Mouse (Mus musculus) midbrain, embryonic 11.5 days (tissue): ENCODE results near the gene Ecm2. TPM values are rescaled to one million over a fixed set of nuclear protein-coding genes. Genes with fewer than 3 reads are reported as not detected.
A peak's percentile ranks its signal among the peaks of the same experiment; 100 is the strongest.

Experiments used
- ATAC-seq: fragments of 200-750 bp; cut with Nextera tagmentation; 2 replicates; pipeline ENCODE4 v1.8.0; 2017; ENCODE audit warnings: moderate TSS enrichment, moderate library complexity; ENCODE audit not compliant: low FRiP score
- DNase-seq: peaks from one replicate; pipeline ENCODE4 v3.0.0; 2015; ENCODE audit warnings: low spot score; ENCODE audit errors: missing footprints
- H3K27ac ChIP-seq: fragments of 300-500 bp; sonication (generic); 2 replicates; pipeline ENCODE4 v1.5.1; 2014; ENCODE audit warnings: low read depth, low read length
- H3K27me3 ChIP-seq: fragments of 300-500 bp; sonication (generic); 2 replicates; pipeline ENCODE4 v1.6.1; 2014; ENCODE audit warnings: mild to moderate bottlenecking, low read length, moderate library complexity, mixed read lengths; ENCODE audit not compliant: control insufficient read depth, insufficient read depth
- H3K36me3 ChIP-seq: fragments of 300-500 bp; sonication (generic); 2 replicates; pipeline ENCODE4 v1.6.1; 2014; ENCODE audit warnings: mild to moderate bottlenecking, low read length, moderate library complexity, mixed read lengths; ENCODE audit not compliant: control insufficient read depth, insufficient read depth
- H3K4me1 ChIP-seq: fragments of 300-500 bp; sonication (generic); 2 replicates; pipeline ENCODE4 v1.6.1; 2014; ENCODE audit warnings: low read length; ENCODE audit not compliant: control insufficient read depth, insufficient read depth
- H3K4me2 ChIP-seq: fragments of 300-500 bp; sonication (generic); 2 replicates; pipeline ENCODE4 v1.6.1; 2014; ENCODE audit warnings: mild to moderate bottlenecking, moderate library complexity
- H3K4me3 ChIP-seq: fragments of 300-500 bp; sonication (generic); 2 replicates; pipeline ENCODE4 v1.5.1; 2014; ENCODE audit warnings: low read depth, low read length
- H3K9ac ChIP-seq: fragments of 300-500 bp; sonication (generic); 2 replicates; pipeline ENCODE4 v1.6.1; 2014; ENCODE audit warnings: low read length
- H3K9me3 ChIP-seq: fragments of 300-500 bp; sonication (generic); 2 replicates; pipeline ENCODE4 v1.6.1; 2016; ENCODE audit warnings: low read length; ENCODE audit not compliant: control insufficient read depth
- WGBS: fragments of 180-500 bp; shearing (Covaris S2); extraction: QIAGEN DNeasy Blood & Tissue Kit; methylation state at CpG from one replicate; pipeline ENCODE4 v1.1.7; 2014; 5-methylcytosine and 5-hydroxymethylcytosine counted together
- polyA plus RNA-seq: library from polyadenylated mRNA; unstranded; fragments of >200 nt; fragmentation: Nextera tagmentation; extraction: Ambion mirVana; gene quantifications from 2 replicates; pipeline ENCODE4 v1.2.1, GENCODE M21; 2014

Gene Ecm2
- polyA plus RNA-seq, 1 experiment from 2014 or later, result 1.2 TPM

DNA sequence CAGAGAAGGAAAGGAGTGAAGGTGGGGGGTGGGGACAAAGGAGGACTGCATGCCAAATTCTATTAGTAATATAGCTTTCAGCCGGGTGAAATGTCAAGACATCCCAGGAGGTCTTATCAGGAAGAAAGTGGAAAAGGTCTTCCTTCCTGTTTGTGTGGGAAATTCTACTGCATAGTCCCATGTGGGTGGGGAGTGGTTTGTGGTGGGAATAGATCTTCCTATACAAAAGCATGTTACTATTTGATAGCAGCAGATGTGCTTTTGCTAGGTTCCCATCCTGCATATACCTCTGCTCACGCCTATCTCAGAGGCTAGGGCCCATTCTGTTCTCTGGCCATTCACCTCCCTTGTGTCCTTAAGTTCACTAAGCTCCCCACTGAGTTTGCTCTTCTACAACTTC, 56.3 kb downstream of the Ecm2 start:
- ATAC-seq, result no peak

DNA sequence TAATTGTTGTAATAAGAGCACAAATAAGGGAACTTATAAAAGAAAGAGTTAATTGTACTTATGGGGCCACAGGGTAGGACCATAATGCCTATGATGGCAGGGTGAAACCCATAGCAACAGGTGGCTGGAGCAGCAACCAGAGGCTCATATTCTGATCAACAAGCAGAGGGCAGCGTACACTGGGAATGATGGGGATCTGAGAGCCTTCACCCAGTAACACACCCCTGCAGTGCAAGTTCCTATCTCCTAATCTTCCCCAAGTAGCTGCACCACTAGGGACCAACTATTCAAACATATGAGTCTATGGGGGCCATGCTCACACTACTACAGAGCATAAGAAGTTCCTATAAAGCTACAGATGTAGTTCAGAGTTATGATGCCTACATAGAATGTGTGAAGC, 59.7 kb downstream of the Ecm2 start:
- H3K4me1 ChIP-seq, result no peaks in the 10 kb centered on the region
- H3K9me3 ChIP-seq, result no peaks in the 10 kb centered on the region
- H3K27ac ChIP-seq, result no peak overlapping the region
- WGBS, result 80% methylated on average over 1 of the region's 1 CpGs
- H3K27me3 ChIP-seq, result no peaks in the 10 kb centered on the region
- ATAC-seq (no peak), DNase-seq (no peak)
- H3K36me3 ChIP-seq, result no peaks in the 10 kb centered on the region
- H3K9ac ChIP-seq, result no peak overlapping the region
- H3K4me2 ChIP-seq, result no peak overlapping the region
- no peak overlapping the region for H3K4me3 ChIP-seq

More for the DNA sequence above, 56.3 kb downstream of the Ecm2 start:
- Histone ChIP-seq H3K4me3 (no peak overlapping the region), H3K36me3 (no peaks in the 10 kb centered on the region), H3K9ac (no peak overlapping the region), H3K27me3 (no peaks in the 10 kb centered on the region), H3K9me3 (no peaks in the 10 kb centered on the region), H3K4me2 (no peak overlapping the region), H3K27ac (no peak overlapping the region), H3K4me1 (no peaks in the 10 kb centered on the region)
- no peak for DNase-seq
- 68% methylated on average over 2 of the region's 2 CpGs for WGBS

DNA sequence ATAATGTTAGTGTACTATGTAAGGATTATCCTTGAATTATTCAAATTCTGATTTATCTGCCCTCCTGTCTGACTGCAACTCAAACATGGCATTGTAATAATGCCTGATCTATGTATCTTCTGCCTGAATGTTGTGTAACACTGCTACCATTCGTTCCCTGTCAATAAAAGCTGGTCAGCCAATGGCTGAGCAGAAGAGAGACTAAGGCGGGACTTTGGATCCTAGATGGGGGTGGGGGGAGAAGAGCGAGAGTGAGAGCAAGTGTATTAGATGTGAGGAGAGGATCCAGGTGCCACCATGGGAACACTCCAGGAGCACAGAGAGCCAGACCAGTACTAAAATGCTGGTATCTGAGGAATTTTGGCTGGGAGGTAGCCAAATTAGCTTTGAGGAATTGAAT, 65.8 kb downstream of the Ecm2 start:
- H3K9me3 ChIP-seq, result no peaks in the 10 kb centered on the region
- ATAC-seq (no peak), DNase-seq (no peak)
- no peak overlapping the region for H3K27ac ChIP-seq
- no peak overlapping the region for H3K9ac ChIP-seq
- H3K27me3 ChIP-seq, result no peaks in the 10 kb centered on the region
- H3K4me2 ChIP-seq, result no peak overlapping the region
- no peak overlapping the region for H3K4me3 ChIP-seq
- no peaks in the 10 kb centered on the region for H3K36me3 ChIP-seq
- no peaks in the 10 kb centered on the region for H3K4me1 ChIP-seq
- 71% methylated on average over 3 of the region's 3 CpGs for WGBS

DNA sequence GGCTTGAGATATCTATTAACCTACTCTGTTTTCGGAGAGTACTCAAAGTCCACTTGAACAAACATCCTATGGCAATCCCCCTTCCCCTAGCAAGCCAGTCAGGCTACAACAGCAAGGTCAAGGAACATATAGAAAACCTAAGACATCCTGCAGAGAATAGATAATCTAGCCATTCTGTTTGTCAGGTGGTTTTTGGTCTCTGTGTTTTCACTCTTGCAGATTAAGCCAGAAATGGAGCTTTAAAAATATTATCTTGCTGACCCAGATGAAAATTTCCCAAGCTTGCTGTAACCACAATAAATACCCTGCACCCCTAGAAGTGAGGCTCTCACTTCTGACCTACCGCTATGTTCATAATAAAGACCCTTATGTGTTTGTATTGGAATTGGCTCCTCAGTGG, 66.8 kb downstream of the Ecm2 start:
- Histone ChIP-seq H3K36me3 (no peaks in the 10 kb centered on the region), H3K27ac (no peak overlapping the region), H3K9ac (no peak overlapping the region), H3K4me1 (no peaks in the 10 kb centered on the region), H3K27me3 (no peaks in the 10 kb centered on the region), H3K4me3 (no peak overlapping the region), H3K4me2 (no peak overlapping the region), H3K9me3 (no peaks in the 10 kb centered on the region)
- ATAC-seq (no peak), DNase-seq (no peak)
- WGBS, result 90% methylated on average over 2 of the region's 2 CpGs

DNA sequence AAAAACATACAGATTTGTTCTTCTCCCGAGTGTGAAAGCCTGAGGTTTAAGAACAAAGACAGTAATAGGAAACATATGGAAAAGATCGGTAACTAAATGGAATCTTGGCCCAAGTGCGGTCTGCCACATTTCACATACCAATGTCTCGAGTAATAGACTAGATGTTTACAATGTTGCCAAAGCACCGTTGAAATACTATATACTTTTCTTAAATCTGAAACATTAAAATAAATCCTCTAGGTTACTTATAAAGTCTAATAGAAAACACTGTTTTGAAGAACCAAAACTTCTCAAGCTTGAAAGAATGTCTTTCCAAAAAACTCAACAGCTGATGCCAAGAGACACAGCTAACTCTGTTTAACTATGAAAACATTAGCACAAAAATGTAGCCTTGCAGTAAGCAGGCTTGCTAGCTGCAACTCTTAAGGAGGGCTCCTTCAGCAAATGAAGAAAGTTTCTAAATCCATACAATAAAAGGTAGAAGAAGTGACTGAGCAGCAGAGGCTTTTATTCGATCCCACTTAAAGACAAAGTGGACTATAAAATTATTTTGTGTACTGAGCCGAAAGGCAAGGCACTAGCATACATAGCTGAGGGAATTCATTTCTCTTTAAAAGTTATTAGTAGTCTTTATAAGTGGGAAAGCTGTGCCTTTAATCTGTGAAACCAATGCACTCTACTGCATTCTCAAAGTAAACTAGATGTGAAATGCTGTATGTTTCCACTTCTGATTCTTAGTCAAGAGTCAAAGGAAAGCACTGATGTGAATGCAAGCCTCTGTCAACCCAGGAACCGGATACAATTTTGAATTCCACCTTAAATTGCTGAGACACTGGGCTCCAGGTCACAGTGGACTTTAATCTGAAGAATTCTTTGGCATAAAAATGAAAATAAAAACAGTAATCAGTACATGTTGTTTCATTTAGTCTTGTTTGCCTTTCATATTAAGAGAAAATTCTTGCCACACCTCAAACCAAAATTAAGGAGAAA, 77.2 kb downstream of the Ecm2 start, which contains the start of gene Omd:
Omd (plus strand) TSS at position 922 of the 990 bp plus-strand sequence.
- no peak for ATAC-seq
- no peaks in the 10 kb centered on the region for H3K4me1 ChIP-seq
- no peaks in the 10 kb centered on the region for H3K9me3 ChIP-seq
- no peak within 1 kb of the TSS for H3K9ac ChIP-seq
- H3K27ac ChIP-seq, result no peak within 1 kb of the TSS
- H3K4me2 ChIP-seq, result no peak within 1 kb of the TSS
- H3K4me3 ChIP-seq, result no peak within 1 kb of the TSS
- WGBS, result 77% methylated on average over 8 of the region's 8 CpGs
- no peaks in the 10 kb centered on the region for H3K36me3 ChIP-seq
- H3K27me3 ChIP-seq, result no peaks in the 10 kb centered on the region
- DNase-seq, result peak; percentile 64

Other genes starting within 250 kb of the Ecm2 start
- gene Fgd3, start 184.5 kb upstream of the Ecm2 start, polyA plus RNA-seq, result 0.74 and 0.77 TPM in 2 replicates
- 24.8 and 25.3 TPM in 2 replicates for gene Bicd2, start 163.2 kb upstream of the Ecm2 start, polyA plus RNA-seq
- gene Ippk, start 83.6 kb upstream of the Ecm2 start, polyA plus RNA-seq, result 13.7 and 18.3 TPM in 2 replicates
- 0.61 and 0.62 TPM in 2 replicates for gene Tes3-ps, start 11.5 kb upstream of the Ecm2 start, polyA plus RNA-seq
- gene Aspn, start 39.6 kb downstream of the Ecm2 start, polyA plus RNA-seq, result 0.05 and 0.66 TPM in 2 replicates
- gene Omd, start 77.7 kb downstream of the Ecm2 start, polyA plus RNA-seq, result 0.32 and 0.38 TPM in 2 replicates
- 10.2 and 12.4 TPM in 2 replicates for gene Ogn, start 103.2 kb downstream of the Ecm2 start, polyA plus RNA-seq
- 40.7 and 45.1 TPM in 2 replicates for gene Cenpp, start 148.0 kb downstream of the Ecm2 start, polyA plus RNA-seq
- 24.0 and 24.1 TPM in 2 replicates for gene Nol8, start 148.3 kb downstream of the Ecm2 start, polyA plus RNA-seq
- gene Iars, start 177.3 kb downstream of the Ecm2 start, polyA plus RNA-seq, result 109 and 111 TPM in 2 replicates